Mouse (Mus musculus) kidney, embryonic 15.5 days (tissue): Measurements from ENCODE around the gene Lrriq1. TPM values are rescaled to one million over a fixed set of nuclear protein-coding genes. Genes with fewer than 3 reads are reported as not detected.

Experiments used
- ATAC-seq: fragments of 200-750 bp; cut with Nextera tagmentation; replicated peaks from 2 replicates; pipeline ENCODE4 v1.8.0; 2017; ENCODE audit warnings: moderate TSS enrichment; ENCODE audit not compliant: low FRiP score
- H3K27ac ChIP-seq: fragments of 300-500 bp; sonication (generic); 2 replicates; pipeline ENCODE4 v1.5.1; 2015; ENCODE audit warnings: mild to moderate bottlenecking, inconsistent platforms
- H3K27me3 ChIP-seq: fragments of 300-500 bp; sonication (generic); 2 replicates; pipeline ENCODE4 v1.6.1; 2015; ENCODE audit warnings: inconsistent platforms
- H3K36me3 ChIP-seq: fragments of 300-500 bp; sonication (generic); 2 replicates; pipeline ENCODE4 v1.6.1; 2015; ENCODE audit warnings: inconsistent platforms
- H3K4me1 ChIP-seq: fragments of 300-500 bp; sonication (generic); 2 replicates; pipeline ENCODE4 v1.6.1; 2015; ENCODE audit warnings: inconsistent platforms
- H3K4me2 ChIP-seq: fragments of 300-500 bp; sonication (generic); 2 replicates; pipeline ENCODE4 v1.6.1; 2015; ENCODE audit warnings: moderate library complexity, mild to moderate bottlenecking, inconsistent platforms
- H3K4me3 ChIP-seq: fragments of 300-500 bp; sonication (generic); replicated peaks from 2 replicates; pipeline ENCODE4 v1.5.1; 2015; ENCODE audit warnings: mild to moderate bottlenecking, inconsistent platforms
- H3K9ac ChIP-seq: fragments of 300-500 bp; sonication (generic); 2 replicates; pipeline ENCODE4 v1.6.1; 2015; ENCODE audit warnings: mild to moderate bottlenecking, inconsistent platforms
- H3K9me3 ChIP-seq: fragments of 300-500 bp; sonication (generic); replicated peaks from 2 replicates; pipeline ENCODE4 v1.6.1; 2016; ENCODE audit warnings: inconsistent platforms
- WGBS: fragments of 180-500 bp; shearing (Covaris S2); methylation state at CpG from one replicate; pipeline ENCODE4 v1.1.7; 2015; ENCODE audit warnings: mixed read lengths; 5-methylcytosine and 5-hydroxymethylcytosine counted together
- polyA plus RNA-seq: library from polyadenylated mRNA; unstranded; fragments of >200 nt; fragmentation: Nextera tagmentation; extraction: Ambion mirVana; gene quantifications from 2 replicates; pipeline ENCODE4 v1.2.1, GENCODE M21; 2015

The Lrriq1 gene
- polyA plus RNA-seq, 1 experiment from 2014 or later, result 17.9 TPM

DNA sequence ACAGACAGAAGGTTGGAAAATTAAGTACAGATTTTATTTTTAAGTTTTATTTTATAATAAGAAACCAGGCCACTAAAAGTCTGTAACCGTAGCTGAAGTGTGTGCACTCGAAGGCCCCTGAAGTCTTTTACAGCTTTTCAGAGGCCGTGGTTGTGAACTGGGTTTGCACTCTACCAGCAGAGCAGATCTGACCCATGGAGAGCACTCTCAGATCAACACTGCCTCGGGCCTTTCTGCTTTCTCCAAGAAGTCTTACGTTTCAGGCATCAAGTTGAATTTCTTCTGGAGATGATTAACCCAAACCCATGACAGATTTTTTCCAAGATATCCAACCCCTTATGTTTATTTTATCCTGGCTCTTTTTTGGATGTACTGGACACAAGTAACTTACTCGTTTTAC lies 121.5 kb downstream of the Lrriq1 start:
- no peaks in the 10 kb centered on the region for H3K9me3 ChIP-seq
- H3K9ac ChIP-seq, result no peak overlapping the region
- peak; percentile 88 for ATAC-seq
- H3K4me1 ChIP-seq, result no peaks in the 10 kb centered on the region
- no peak overlapping the region for H3K4me3 ChIP-seq
- 49% methylated on average over 6 of the region's 6 CpGs for WGBS
- H3K36me3 ChIP-seq, result no peaks in the 10 kb centered on the region
- no peak overlapping the region for H3K27ac ChIP-seq
- H3K27me3 ChIP-seq, result no peaks in the 10 kb centered on the region
- no peak overlapping the region for H3K4me2 ChIP-seq

DNA sequence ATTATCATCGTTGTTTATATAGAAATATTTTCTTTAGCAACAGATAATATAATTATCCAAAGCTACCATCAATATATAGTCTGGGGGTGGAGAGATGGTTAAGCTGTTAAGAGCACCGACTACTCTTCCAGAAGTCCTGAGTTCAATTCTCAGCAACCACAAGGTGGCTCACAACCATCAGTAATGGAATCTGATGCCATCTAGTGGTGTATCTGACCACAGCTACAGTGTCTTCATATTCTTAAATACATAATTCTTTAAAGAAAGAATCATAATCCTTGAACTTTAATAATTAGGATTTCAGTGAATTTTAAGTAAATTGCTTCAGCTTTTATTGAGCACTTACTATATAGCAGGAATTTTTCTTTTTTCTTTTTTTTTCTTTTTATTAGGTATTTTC lies 128.0 kb downstream of the Lrriq1 start:
- Histone ChIP-seq H3K4me1 (no peaks in the 10 kb centered on the region), H3K9ac (no peak overlapping the region), H3K4me3 (no peak overlapping the region), H3K27ac (no peak overlapping the region), H3K36me3 (no peaks in the 10 kb centered on the region), H3K4me2 (no peak overlapping the region), H3K9me3 (no peaks in the 10 kb centered on the region), H3K27me3 (no peaks in the 10 kb centered on the region)
- WGBS, result 89% methylated on average over 2 of the region's 2 CpGs
- no peak for ATAC-seq

DNA sequence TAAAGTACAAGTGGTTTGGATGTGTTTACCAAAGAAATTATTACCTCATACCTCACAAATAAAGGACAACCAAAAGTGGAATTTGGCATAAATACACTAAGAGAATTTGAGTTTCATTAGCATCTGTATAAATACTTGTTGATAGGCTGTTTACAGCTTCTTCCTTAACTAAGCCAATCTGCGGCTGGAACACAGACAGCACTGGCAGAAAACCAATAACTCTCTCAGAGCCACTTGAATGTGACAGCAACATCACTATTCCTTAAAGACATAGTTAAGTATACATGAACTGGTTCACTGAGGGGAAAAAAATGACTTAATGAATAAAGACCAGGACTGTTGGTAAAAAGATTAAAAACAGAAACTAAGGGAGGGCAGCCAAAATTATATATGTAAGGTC lies 150.0 kb downstream of the Lrriq1 start:
- Histone ChIP-seq H3K4me1 (no peaks in the 10 kb centered on the region), H3K9me3 (no peaks in the 10 kb centered on the region), H3K4me3 (no peak overlapping the region), H3K4me2 (no peak overlapping the region), H3K9ac (no peak overlapping the region), H3K27ac (no peak overlapping the region), H3K27me3 (no peaks in the 10 kb centered on the region), H3K36me3 (no peaks in the 10 kb centered on the region)
- no peak for ATAC-seq
- 33% methylated on average over 1 of the region's 1 CpGs for WGBS

DNA sequence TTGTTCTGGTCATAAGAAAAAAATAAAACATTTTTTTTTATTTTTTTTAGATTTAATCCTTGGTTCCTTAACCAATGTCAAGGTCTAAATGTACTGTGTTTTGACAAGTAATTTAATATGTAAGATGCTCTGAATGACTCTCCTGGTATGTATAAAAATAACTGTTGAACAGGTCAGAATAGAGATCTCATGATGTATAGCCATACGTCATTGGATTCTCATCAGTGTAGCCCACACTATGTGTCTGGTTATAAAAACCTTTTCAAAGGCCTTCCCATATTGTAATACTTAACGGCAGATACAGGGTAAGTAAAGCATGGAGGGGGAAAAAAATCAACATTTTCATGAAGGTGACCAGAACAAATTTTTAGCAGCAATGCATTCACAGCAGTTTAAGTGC lies 186.5 kb downstream of the Lrriq1 start:
- no peak for ATAC-seq
- H3K36me3 ChIP-seq, result no peaks in the 10 kb centered on the region
- 86% methylated on average over 2 of the region's 2 CpGs for WGBS
- H3K27ac ChIP-seq, result no peak overlapping the region
- no peak overlapping the region for H3K4me3 ChIP-seq
- no peaks in the 10 kb centered on the region for H3K4me1 ChIP-seq
- no peaks in the 10 kb centered on the region for H3K9me3 ChIP-seq
- no peaks in the 10 kb centered on the region for H3K27me3 ChIP-seq
- no peak overlapping the region for H3K4me2 ChIP-seq
- no peak overlapping the region for H3K9ac ChIP-seq

DNA sequence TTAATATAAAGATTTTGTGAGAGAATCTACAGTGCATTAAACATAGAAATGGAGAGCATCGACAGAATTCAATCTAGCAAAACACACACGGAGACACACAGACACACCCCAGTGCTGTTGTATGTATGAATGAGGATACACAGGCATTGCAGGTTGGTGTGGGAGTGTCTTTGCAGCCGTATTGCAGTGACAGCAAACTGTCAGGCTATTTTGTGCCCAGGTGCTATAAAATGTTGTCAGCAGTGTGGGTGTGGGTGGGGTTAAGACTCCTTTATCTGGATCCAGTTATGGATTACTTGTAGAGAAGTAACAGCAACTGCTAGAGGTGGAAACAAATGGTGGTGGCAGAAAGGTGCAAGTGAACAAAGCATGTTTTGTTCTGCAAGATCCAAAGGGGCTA lies 189.5 kb downstream of the Lrriq1 start:
- no peaks in the 10 kb centered on the region for H3K36me3 ChIP-seq
- H3K4me3 ChIP-seq, result no peak overlapping the region
- H3K9ac ChIP-seq, result no peak overlapping the region
- 69% methylated on average over 3 of the region's 3 CpGs for WGBS
- H3K4me2 ChIP-seq, result no peak overlapping the region
- ATAC-seq, result no peak
- no peak overlapping the region for H3K27ac ChIP-seq
- H3K4me1 ChIP-seq, result no peaks in the 10 kb centered on the region
- H3K27me3 ChIP-seq, result 0 out of 2 replicates have a peak, but pooled peaks cover 2% of the 10 kb centered on the region
- H3K9me3 ChIP-seq, result no peaks in the 10 kb centered on the region

DNA sequence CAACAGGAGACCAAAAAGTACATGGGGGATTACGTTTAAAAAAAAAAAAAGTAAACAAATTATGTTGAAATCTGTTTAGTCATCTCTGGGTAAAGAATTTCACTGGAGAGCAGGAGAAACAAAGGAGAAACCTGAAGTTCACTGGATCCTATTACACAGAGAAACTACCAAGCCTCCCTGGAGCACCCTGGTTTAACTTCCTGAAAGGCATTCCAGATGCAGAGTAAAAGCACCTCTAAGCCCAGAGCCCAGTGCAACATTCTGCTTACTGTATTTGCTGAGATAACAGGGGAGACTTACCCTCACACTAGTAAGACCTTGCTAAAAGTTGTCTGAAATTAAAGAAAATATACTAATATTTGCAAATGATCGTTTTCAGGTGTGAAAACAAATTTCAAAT lies 191.1 kb downstream of the Lrriq1 start:
- Histone ChIP-seq H3K27me3 (0 out of 2 replicates have a peak, but pooled peaks cover 2% of the 10 kb centered on the region), H3K4me2 (no peak overlapping the region), H3K4me3 (no peak overlapping the region), H3K9ac (no peak overlapping the region), H3K4me1 (no peaks in the 10 kb centered on the region), H3K36me3 (no peaks in the 10 kb centered on the region), H3K27ac (no peak overlapping the region), H3K9me3 (no peaks in the 10 kb centered on the region)
- ATAC-seq, result no peak
- WGBS, result 49% methylated on average over 2 of the region's 2 CpGs

DNA sequence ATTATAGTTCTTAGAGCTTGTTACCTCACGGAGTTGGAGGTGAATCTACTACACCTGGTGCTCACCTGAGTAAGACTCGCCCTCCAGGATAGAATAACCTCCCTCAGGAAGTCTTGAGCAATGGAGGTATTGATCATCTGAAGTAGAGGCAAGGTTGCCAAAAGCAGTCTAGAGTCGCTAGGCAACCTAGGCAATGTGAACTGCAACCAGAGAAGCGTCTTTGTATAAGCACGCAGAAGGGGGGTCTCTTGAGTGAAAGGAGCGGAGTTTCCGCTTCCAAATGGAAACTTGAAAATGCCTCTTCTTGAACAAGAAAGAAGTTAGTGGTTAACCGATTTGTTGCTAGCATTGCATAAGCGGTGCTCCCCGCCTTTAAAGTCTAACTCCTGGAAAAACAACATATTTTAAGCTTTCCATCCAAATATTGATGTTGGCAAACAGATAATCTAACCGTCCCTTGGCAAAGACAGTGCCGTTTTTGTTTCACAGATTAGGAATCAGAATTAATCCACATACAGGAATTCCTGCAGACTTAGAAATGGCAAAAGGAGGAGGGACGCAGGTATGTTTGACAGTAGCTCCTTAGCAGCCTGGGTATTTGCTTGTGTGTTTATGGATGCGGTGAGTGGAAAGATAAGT lies 201.0 kb downstream of the Lrriq1 start:
- WGBS, result 5% methylated on average over 14 of the region's 14 CpGs
- Histone ChIP-seq H3K27ac (no peak overlapping the region), H3K4me3 (no peak overlapping the region), H3K36me3 (no peaks in the 10 kb centered on the region), H3K27me3 (peaks cover 69% of the 10 kb centered on the region), H3K9me3 (no peaks in the 10 kb centered on the region), H3K4me2 (peak overlapping the region; percentile 6; the same call in 1 of the 2 replicates), H3K9ac (no peak overlapping the region), H3K4me1 (peaks cover 3% of the 10 kb centered on the region; the same call in 1 of the 2 replicates)
- ATAC-seq, result no peak

DNA sequence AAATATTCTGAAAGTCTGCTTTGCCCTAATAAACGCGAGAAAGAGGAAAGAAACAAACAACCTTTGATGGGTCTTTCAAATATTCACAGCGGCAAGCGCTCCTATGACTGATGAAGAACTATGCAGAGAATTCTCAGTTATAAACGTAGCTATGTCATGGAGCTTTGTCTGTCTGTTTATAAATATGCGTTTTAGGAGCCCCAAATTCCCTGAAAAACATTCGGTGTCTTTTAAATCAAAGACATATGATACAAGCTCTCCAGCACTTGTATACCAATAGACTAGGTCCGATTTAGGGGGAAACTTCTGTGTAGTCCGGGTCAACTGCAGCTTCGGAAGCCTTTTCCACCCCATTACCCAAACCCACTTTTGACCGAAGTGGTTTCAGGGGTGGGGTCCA lies 205.2 kb downstream of the Lrriq1 start:
- Histone ChIP-seq H3K4me2 (peak overlapping the region; percentile 70; the same call in 1 of the 2 replicates), H3K4me1 (peaks cover 26% of the 10 kb centered on the region)
- ATAC-seq, result no peak

DNA sequence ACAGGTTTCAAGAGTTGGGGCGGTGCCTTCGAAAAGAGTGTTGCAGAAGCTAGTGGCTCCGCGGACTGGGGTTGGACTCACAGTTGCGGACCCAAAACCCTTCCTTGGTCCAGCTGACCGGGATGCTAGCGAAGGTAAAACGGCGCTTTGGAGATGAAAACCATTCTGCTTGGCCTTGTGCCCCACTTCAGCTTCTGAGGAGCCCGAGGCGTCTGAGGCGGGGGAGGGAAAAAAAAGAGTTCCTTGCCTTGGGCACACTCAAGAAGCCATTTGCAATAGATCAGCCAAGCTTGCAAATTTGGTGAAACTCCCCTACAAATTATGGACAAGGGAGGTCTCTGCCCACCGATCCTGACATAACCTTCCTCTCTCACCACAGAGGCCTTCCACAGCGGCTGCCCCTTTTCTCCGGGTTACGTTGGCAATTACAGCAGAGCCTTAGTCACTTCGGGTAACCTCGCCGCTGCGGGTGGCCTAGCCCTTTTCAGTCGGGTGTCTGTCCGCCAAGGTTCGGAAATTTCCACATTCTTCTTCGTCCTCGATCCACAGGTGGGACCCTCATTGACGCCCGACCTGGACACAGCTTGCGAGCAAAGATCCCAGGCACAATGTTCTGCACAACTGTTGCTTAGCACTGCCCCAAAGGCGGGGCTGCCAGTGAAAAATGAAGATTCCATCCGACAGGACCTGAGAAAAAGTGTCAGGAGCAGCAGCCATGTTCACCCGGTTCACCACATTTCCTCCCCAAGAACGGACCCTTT lies 206.2 kb downstream of the Lrriq1 start, which contains the start of gene Alx1:
Alx1 (minus strand) TSS at position 486 of the 761 bp plus-strand sequence.
- H3K4me3 ChIP-seq, result peak within 1 kb of the TSS; percentile 53
- H3K4me2 ChIP-seq, result peak within 1 kb of the TSS; percentile 70
- no peaks in the 10 kb centered on the region for H3K9me3 ChIP-seq
- H3K9ac ChIP-seq, result no peak within 1 kb of the TSS
- no peaks in the 10 kb centered on the region for H3K36me3 ChIP-seq
- H3K27me3 ChIP-seq, result peaks cover 88% of the 10 kb centered on the region
- peak within 1 kb of the TSS; percentile 65 for H3K27ac ChIP-seq
- 2% methylated on average over 32 of the region's 32 CpGs for WGBS
- no peak for ATAC-seq
- H3K4me1 ChIP-seq, result peaks cover 26% of the 10 kb centered on the region

More for the DNA sequence above, 205.2 kb downstream of the Lrriq1 start:
- 4% methylated on average over 11 of the region's 11 CpGs for WGBS
- H3K27me3 ChIP-seq, result peaks cover 92% of the 10 kb centered on the region
- H3K9me3 ChIP-seq, result no peaks in the 10 kb centered on the region
- no peak overlapping the region for H3K9ac ChIP-seq
- H3K27ac ChIP-seq, result no peak overlapping the region
- peak overlapping the region; percentile 53; the same call in 1 of the 2 replicates for H3K4me3 ChIP-seq
- H3K36me3 ChIP-seq, result no peaks in the 10 kb centered on the region

DNA sequence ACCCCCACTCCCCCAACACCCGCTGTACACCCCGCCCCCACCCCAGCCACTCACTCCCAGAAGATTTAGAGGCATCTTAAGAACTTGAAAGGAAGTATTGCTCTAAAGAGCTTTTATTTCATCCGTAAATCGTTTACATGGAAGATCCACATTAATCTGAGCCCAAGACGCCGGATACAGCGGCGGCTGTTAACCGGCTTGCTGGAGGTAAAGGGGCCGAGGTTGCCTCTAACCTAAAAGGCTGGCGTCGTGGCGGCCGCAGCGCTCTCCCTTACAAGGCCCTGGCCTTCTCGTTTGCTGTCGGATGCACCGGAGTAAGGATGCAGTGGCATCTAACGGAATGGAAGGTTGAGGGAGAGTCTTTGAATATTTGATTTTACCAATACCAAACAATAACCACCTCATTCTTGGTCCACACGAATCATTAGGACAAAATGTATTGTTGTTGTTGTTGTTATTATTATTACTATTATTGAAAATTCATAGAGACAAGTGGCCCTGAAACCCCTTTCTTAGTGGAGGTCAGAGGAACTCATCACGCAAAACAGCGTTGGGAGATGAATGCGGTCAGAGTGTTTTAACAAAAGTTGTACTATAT lies 206.9 kb downstream of the Lrriq1 start:
- Histone ChIP-seq H3K9ac (no peak overlapping the region), H3K4me2 (peak overlapping the region; percentile 70), H3K4me3 (peak overlapping the region; percentile 53), H3K4me1 (peaks cover 26% of the 10 kb centered on the region), H3K27ac (peak overlapping the region; percentile 65), H3K27me3 (peaks cover 82% of the 10 kb centered on the region), H3K36me3 (no peaks in the 10 kb centered on the region), H3K9me3 (no peaks in the 10 kb centered on the region)
- 0 out of 2 replicates have a peak, but pooled peaks have one; percentile 19 for ATAC-seq
- under 1% methylated on average over 23 of the region's 23 CpGs for WGBS

DNA sequence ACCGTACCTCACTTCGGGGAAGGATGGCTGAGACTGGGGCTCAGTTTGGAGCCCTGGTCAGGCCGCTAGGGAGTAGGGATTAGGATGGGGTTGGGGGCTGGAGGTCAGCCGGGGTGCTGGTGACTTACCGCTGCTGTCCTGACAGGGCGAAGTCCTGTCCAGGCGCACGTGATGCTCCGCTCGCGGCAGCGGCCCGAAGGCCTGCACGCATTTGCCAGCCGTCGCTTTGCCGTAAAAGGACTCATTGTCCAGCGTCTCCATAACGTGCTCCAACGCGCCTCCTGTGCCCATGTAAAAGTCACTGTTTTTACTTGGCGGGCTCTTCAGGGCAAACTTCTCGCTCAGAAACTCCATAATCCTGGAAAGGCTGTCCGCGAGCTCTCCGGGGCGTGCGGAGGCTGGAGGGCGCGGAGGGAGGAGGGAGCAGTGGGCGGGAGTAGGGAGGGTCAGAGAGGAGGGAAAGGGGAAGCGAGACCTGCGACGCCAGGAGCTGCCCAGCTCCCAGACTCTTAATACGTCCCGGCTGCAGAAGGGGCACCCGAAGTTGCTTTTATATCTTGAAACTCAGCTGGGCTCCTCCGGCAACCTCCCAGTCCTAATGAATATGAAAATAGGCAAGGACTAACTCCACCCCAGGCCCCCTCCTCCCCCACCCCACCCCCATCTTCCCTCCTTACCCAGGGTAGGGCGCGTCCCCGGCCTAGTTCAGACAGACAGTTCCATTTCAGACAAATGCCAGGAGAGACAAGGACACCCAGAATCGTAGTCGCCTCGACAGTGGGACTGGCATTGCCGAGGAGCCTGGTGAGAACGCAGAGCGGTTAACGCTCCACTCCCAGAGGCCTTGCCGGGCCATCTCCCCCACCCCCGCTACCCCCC lies 207.6 kb downstream of the Lrriq1 start:
- Histone ChIP-seq H3K36me3 (no peaks in the 10 kb centered on the region), H3K27me3 (peaks cover 85% of the 10 kb centered on the region), H3K9me3 (no peaks in the 10 kb centered on the region), H3K9ac (peak overlapping the region; percentile 43), H3K4me3 (peak overlapping the region; percentile 53), H3K27ac (peak overlapping the region; percentile 79), H3K4me2 (peak overlapping the region; percentile 70), H3K4me1 (peaks cover 26% of the 10 kb centered on the region)
- peak; percentile 88 for ATAC-seq
- WGBS, result under 1% methylated on average over 50 of the region's 50 CpGs
